Mouse (Mus musculus) liver, embryonic 15.5 days (tissue): ENCODE data around the gene Creld1. TPM values are rescaled to one million over a fixed set of nuclear protein-coding genes. Genes with fewer than 3 reads are reported as not detected.
A peak's percentile ranks its signal among the peaks of the same experiment; 100 is the strongest.

Source experiments
- ATAC-seq: fragments of 200-750 bp; cut with Nextera tagmentation; 2 replicates; pipeline ENCODE4 v1.8.0; 2017; ENCODE audit warnings: moderate number of reproducible peaks, mild to moderate bottlenecking, moderate library complexity; ENCODE audit not compliant: insufficient read depth
- H3K27ac ChIP-seq: fragments of 300-500 bp; sonication (generic); replicated peaks from 2 replicates; pipeline ENCODE4 v1.5.1; 2015; ENCODE audit warnings: mild to moderate bottlenecking, inconsistent platforms
- H3K27me3 ChIP-seq: fragments of 300-500 bp; sonication (generic); 2 replicates; pipeline ENCODE4 v1.6.1; 2015; ENCODE audit warnings: mild to moderate bottlenecking, inconsistent platforms
- H3K36me3 ChIP-seq: fragments of 300-500 bp; sonication (generic); replicated peaks from 2 replicates; pipeline ENCODE4 v1.6.1; 2015; ENCODE audit warnings: moderate library complexity, mild to moderate bottlenecking, inconsistent platforms
- H3K4me1 ChIP-seq: fragments of 300-500 bp; sonication (generic); replicated peaks from 2 replicates; pipeline ENCODE4 v1.6.1; 2015; ENCODE audit warnings: inconsistent platforms
- H3K4me2 ChIP-seq: fragments of 300-500 bp; sonication (generic); 2 replicates; pipeline ENCODE4 v1.6.1; 2015; ENCODE audit warnings: moderate library complexity, mild to moderate bottlenecking, inconsistent platforms
- H3K4me3 ChIP-seq: fragments of 300-500 bp; sonication (generic); replicated peaks from 2 replicates; pipeline ENCODE4 v1.5.1; 2015; ENCODE audit warnings: mild to moderate bottlenecking, inconsistent platforms
- H3K9ac ChIP-seq: fragments of 300-500 bp; sonication (generic); 2 replicates; pipeline ENCODE4 v1.6.1; 2015; ENCODE audit warnings: moderate library complexity, mild to moderate bottlenecking, inconsistent platforms
- H3K9me3 ChIP-seq: fragments of 300-500 bp; sonication (generic); replicated peaks from 2 replicates; pipeline ENCODE4 v1.6.1; 2016; ENCODE audit warnings: inconsistent platforms
- WGBS: fragments of 180-500 bp; shearing (Covaris S2); methylation state at CpG from one replicate; pipeline ENCODE4 v1.1.7; 2015; ENCODE audit warnings: mixed read lengths; ENCODE audit not compliant: insufficient replicate concordance; 5-methylcytosine and 5-hydroxymethylcytosine counted together
- polyA plus RNA-seq: library from polyadenylated mRNA; unstranded; fragments of >200 nt; fragmentation: Nextera tagmentation; extraction: Ambion mirVana; gene quantifications from 2 replicates; pipeline ENCODE4 v1.2.1, GENCODE M21; 2015

Gene Creld1
- polyA plus RNA-seq, 1 experiment from 2014 or later, result 7.1 TPM

DNA sequence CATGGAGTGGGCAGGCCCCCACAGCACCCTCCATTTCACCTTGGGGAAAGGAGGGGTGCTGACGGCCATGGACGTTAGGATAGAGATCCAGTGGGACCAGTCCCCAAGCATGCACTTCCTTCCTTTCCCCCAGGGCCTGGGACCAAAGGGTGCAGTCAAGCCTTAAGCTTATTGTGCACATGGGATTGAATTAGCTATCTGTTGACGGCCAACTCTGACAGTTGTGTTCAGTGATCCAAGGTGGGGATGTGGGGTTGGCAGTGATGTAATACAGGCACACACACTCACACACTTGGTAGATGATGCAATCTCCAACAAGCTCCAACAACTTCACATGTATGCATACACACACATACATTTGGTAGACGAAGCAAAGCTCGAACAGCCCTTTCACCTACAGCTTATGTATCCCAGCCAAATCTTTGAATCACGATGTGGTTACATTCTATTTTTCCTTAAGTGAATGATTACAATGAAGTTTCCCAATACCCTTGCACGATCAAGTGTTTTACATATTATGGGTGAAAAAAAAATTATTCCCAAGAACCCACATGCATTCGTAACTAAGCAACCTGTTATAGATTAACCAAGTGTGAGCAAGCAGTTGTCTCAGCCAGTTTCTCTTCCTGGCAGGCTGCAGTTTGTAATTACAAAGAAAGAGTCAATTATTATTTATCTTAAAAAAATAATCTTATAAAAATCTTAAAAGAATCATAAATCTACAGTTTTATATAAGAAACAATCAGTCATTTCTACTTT, 38.7 kb upstream of the Creld1 start:
- no peak overlapping the region for H3K27ac ChIP-seq

DNA sequence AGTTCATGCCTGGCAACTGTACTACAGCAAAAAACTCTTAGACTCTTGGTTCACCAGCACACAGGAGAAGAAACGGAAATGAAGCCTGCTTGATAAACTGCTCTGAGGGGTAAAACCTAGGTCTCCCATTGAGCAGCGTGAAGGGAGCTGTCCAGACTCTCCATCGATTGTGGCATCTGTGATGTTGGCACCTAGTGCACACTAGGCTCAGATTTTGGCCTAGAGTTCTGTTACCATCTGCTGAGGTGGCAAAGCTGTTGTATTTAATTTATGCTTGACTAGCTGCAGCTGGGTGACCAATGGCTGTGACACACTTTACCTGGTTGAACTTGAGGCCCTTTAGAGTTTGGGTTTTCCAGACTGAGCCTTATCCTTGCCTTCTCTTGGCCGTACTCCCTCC, 35.5 kb upstream of the Creld1 start:
- Histone ChIP-seq H3K4me3 (no peak overlapping the region), H3K27me3 (no peaks in the 10 kb centered on the region), H3K4me1 (peaks cover 14% of the 10 kb centered on the region), H3K27ac (no peak overlapping the region), H3K9me3 (no peaks in the 10 kb centered on the region), H3K4me2 (no peak overlapping the region), H3K9ac (no peak overlapping the region), H3K36me3 (peaks cover 19% of the 10 kb centered on the region)
- ATAC-seq, result no peak
- WGBS, result 79% methylated on average over 4 of the region's 4 CpGs

More for the DNA sequence above, 38.7 kb upstream of the Creld1 start:
- no peaks in the 10 kb centered on the region for H3K27me3 ChIP-seq
- H3K9me3 ChIP-seq, result no peaks in the 10 kb centered on the region
- H3K4me3 ChIP-seq, result no peak overlapping the region
- H3K4me1 ChIP-seq, result peaks cover 27% of the 10 kb centered on the region
- peaks cover 19% of the 10 kb centered on the region for H3K36me3 ChIP-seq
- no peak overlapping the region for H3K9ac ChIP-seq
- ATAC-seq, result no peak
- WGBS, result 75% methylated on average over 7 of the region's 8 CpGs
- no peak overlapping the region for H3K4me2 ChIP-seq

DNA sequence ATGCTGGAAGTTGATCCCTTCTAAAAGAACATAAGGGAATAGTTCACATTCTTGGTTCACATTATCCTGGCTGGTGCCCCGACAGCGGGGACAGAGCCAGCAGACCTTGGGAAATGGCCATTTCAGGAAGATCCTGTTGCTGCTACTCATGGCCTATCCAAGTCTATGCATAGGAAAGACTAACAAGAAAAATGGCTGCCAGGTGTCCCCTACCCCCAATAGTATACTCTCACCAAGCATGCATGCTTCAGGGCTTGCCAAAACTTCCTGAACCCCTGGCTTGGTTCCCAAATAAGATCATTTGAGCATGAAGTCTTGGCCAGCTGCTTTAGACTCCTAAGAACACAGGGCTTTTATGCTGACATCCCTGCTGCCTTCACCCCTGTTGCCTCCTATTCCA, 31.3 kb upstream of the Creld1 start:
- H3K4me2 ChIP-seq, result no peak overlapping the region
- no peak overlapping the region for H3K4me3 ChIP-seq
- no peak overlapping the region for H3K27ac ChIP-seq
- H3K9ac ChIP-seq, result no peak overlapping the region
- no peaks in the 10 kb centered on the region for H3K27me3 ChIP-seq
- H3K36me3 ChIP-seq, result peaks cover 16% of the 10 kb centered on the region
- WGBS, result 68% methylated on average over 2 of the region's 2 CpGs
- no peaks in the 10 kb centered on the region for H3K9me3 ChIP-seq
- no peak for ATAC-seq
- H3K4me1 ChIP-seq, result no peaks in the 10 kb centered on the region

DNA sequence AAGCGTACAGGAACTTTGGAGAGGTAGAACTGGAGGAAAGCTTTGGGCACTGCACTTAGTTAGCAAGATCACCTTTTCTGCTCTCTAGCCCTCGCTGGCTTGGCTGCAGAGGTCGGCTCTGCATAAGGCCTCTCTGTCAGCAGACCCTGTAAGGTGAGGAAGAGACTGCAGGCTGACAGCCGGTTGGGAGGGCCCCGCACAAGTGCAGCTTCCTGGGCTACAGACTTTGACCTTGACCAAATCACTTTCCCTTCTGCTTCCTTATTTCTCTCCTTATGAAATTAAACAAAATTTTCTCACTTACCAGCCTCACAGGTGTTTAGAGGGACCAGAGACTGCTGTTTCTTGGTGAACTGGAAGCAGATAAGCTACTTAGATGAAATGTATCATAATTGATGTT, 28.1 kb upstream of the Creld1 start:
- no peaks in the 10 kb centered on the region for H3K4me1 ChIP-seq
- no peak overlapping the region for H3K9ac ChIP-seq
- 28% methylated on average over 5 of the region's 5 CpGs for WGBS
- H3K27ac ChIP-seq, result no peak overlapping the region
- no peaks in the 10 kb centered on the region for H3K36me3 ChIP-seq
- H3K4me3 ChIP-seq, result no peak overlapping the region
- H3K27me3 ChIP-seq, result peaks cover 6% of the 10 kb centered on the region; the same call in 1 of the 2 replicates
- no peak overlapping the region for H3K4me2 ChIP-seq
- no peaks in the 10 kb centered on the region for H3K9me3 ChIP-seq
- ATAC-seq, result no peak

DNA sequence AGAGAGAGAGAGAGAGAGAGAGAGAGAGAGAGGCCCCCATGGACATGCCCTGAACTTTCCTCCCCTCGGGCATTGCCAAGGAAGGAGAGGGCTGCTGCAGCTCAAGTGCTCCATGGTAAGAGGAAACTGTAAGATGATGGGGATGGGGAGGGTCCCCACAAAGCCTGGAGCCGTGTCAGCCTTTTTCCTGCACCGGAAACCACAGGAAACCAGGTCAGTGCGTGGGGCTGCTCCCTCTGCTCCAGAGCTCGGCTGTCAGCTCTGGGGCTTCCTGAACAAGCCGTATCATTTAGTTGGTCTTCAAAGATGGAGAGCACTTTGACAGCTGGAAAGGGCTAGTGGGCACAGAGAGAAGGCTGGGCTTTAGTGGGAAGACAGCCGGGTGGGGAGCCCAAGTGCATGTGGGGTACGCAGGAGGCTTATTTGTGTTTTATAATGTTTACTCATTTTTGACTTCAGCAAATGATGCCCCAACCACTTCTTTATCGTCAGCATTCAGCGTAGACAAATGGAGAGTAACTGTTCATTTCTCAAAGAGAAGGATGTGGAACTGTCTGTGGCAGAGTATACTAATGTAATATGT, 25.1 kb upstream of the Creld1 start, which contains the start of gene Il17re:
Il17re (plus strand) TSS at position 533 of the 583 bp plus-strand sequence.
- H3K9ac ChIP-seq, result no peak within 1 kb of the TSS
- H3K27me3 ChIP-seq, result peaks cover 6% of the 10 kb centered on the region; the same call in 1 of the 2 replicates
- no peaks in the 10 kb centered on the region for H3K4me1 ChIP-seq
- H3K4me3 ChIP-seq, result no peak within 1 kb of the TSS
- no peaks in the 10 kb centered on the region for H3K36me3 ChIP-seq
- WGBS, result 14% methylated on average over 10 of the region's 10 CpGs
- no peak for ATAC-seq
- no peaks in the 10 kb centered on the region for H3K9me3 ChIP-seq
- H3K27ac ChIP-seq, result no peak within 1 kb of the TSS
- no peak within 1 kb of the TSS for H3K4me2 ChIP-seq

DNA sequence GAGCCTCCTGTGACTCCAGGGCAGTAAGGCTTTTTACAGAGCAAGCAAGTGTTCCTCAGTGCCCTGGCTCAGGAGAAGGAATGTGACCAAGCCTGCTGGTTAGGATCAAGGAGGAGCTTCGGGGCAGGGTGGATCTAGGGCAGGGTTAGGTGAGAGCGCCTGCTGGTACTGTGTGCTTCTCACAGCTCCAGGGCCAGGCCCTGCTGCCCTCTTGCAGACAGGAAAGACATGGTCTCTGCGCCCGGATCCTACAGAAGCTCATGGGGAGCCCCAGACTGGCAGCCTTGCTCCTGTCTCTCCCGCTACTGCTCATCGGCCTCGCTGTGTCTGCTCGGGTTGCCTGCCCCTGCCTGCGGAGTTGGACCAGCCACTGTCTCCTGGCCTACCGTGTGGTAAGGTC, 24.5 kb upstream of the Creld1 start:
- H3K4me2 ChIP-seq, result no peak overlapping the region
- H3K9ac ChIP-seq, result no peak overlapping the region
- no peak overlapping the region for H3K4me3 ChIP-seq
- peaks cover 6% of the 10 kb centered on the region; the same call in 1 of the 2 replicates for H3K27me3 ChIP-seq
- 53% methylated on average over 10 of the region's 10 CpGs for WGBS
- H3K27ac ChIP-seq, result no peak overlapping the region
- H3K9me3 ChIP-seq, result no peaks in the 10 kb centered on the region
- H3K36me3 ChIP-seq, result no peaks in the 10 kb centered on the region
- no peaks in the 10 kb centered on the region for H3K4me1 ChIP-seq
- no peak for ATAC-seq

DNA sequence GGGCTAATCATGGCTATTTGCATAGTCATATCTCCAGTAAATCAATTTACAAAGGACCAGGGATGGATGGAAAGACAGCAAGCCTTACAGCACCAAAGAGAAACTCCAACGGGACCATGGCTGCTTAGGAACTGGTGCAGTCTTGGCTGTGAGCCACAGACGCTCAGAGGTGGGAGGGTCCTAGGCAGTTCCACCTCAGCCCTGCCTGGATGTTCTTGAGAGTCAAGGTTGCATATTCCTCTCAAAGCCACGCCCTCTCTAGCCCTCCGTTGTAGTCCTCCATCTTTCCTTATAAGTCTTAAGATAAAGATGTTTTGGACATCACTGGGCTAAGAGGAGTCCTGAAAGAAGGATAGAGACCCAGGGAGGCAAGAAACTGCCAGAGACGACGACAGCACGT, 19.1 kb upstream of the Creld1 start:
- no peak for ATAC-seq
- 60% methylated on average over 7 of the region's 7 CpGs for WGBS
- Histone ChIP-seq H3K4me1 (peaks cover 2% of the 10 kb centered on the region; the same call in 1 of the 2 replicates), H3K9ac (no peak overlapping the region), H3K36me3 (no peaks in the 10 kb centered on the region), H3K27me3 (peaks cover under 1% of the 10 kb centered on the region; the same call in 1 of the 2 replicates), H3K27ac (no peak overlapping the region), H3K9me3 (no peaks in the 10 kb centered on the region), H3K4me3 (no peak overlapping the region), H3K4me2 (no peak overlapping the region)

DNA sequence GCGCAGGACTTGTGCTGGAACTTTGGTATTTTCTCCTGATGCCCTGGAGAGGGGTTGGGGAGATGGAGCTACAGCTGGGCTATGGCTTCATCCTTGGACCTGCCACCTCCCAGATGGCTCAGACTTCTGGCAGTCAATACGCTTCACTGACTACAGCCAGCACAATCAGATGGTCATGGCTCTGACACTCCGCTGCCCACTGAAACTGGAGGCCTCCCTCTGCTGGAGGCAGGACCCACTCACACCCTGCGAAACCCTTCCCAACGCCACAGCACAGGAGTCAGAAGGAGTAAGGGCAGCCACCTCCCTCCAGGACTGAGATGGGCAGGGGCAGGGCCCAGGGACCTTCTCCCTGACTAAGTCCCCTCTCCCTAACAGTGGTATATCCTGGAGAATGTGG, 17.5 kb upstream of the Creld1 start:
- no peaks in the 10 kb centered on the region for H3K9me3 ChIP-seq
- H3K9ac ChIP-seq, result no peak overlapping the region
- WGBS, result 68% methylated on average over 5 of the region's 5 CpGs
- H3K27ac ChIP-seq, result no peak overlapping the region
- H3K4me2 ChIP-seq, result no peak overlapping the region
- no peaks in the 10 kb centered on the region for H3K36me3 ChIP-seq
- peaks cover 12% of the 10 kb centered on the region for H3K4me1 ChIP-seq
- no peak overlapping the region for H3K4me3 ChIP-seq
- H3K27me3 ChIP-seq, result peaks cover 16% of the 10 kb centered on the region
- ATAC-seq, result no peak

DNA sequence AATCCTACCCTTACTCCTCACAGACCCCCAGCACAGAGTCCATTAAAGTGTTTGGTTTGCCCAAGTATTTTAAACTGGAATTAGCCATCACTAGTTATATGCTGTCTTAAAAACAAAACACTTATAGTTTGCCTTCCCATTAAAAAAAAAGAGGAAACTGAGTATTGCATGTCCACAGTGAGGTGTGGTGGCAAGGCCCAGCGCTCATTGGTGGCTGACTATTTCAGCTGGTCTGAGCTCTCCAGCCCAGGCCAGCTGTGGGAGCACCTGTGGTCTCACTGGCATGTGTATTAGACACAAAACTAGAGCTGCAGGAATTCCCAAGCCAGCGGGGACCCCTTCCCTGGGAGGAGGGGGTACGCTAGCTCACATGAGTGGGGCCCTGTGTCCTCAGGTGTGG, 14.6 kb upstream of the Creld1 start:
- H3K9ac ChIP-seq, result no peak overlapping the region
- no peaks in the 10 kb centered on the region for H3K36me3 ChIP-seq
- H3K4me3 ChIP-seq, result no peak overlapping the region
- 60% methylated on average over 3 of the region's 3 CpGs for WGBS
- H3K9me3 ChIP-seq, result no peaks in the 10 kb centered on the region
- no peak overlapping the region for H3K27ac ChIP-seq
- H3K27me3 ChIP-seq, result peaks cover 31% of the 10 kb centered on the region
- peaks cover 23% of the 10 kb centered on the region for H3K4me1 ChIP-seq
- no peak for ATAC-seq
- H3K4me2 ChIP-seq, result no peak overlapping the region

DNA sequence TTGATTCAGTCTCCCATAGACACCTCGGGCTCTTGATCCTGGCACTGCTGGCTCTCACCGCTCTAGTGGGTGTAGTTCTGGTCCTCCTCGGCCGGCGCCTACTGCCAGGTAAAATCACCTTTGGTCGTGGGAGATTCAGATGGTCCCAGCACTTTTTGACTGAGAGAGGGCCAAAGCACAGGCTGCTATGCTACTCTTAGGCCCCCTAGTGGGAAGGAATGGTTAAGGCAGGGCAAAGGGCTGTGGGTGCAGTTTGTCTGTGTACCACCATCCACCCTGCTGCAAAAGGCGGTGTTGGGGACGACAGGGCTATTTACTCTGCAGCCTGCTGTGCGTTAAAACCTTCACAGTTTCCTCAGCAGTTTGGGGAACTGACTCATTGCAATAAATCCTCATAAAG, 14.1 kb upstream of the Creld1 start:
- H3K27ac ChIP-seq, result no peak overlapping the region
- H3K4me2 ChIP-seq, result peak overlapping the region; percentile 73
- H3K9ac ChIP-seq, result 0 out of 2 replicates have a peak overlapping the region, but pooled peaks have one; percentile 18
- no peaks in the 10 kb centered on the region for H3K36me3 ChIP-seq
- 3% methylated on average over 9 of the region's 9 CpGs for WGBS
- peaks cover 31% of the 10 kb centered on the region for H3K27me3 ChIP-seq
- 0 out of 2 replicates have a peak, but pooled peaks have one; percentile 35 for ATAC-seq
- peaks cover 23% of the 10 kb centered on the region for H3K4me1 ChIP-seq
- H3K9me3 ChIP-seq, result no peaks in the 10 kb centered on the region
- H3K4me3 ChIP-seq, result peak overlapping the region; percentile 45

DNA sequence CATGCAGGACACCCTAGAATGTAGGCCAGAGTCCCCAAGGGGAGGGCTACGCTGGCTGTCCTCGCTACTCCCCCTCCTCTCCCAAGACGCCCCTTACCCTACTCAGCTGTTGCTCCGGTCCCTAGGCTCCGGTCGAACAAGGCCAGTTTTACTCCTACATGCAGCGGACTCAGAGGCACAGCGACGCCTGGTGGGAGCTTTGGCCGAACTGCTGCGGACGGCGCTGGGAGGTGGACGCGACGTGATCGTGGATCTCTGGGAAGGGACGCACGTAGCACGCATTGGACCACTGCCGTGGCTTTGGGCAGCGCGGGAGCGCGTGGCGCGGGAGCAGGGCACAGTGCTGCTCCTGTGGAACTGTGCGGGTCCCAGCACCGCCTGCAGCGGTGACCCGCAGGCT, 13.7 kb upstream of the Creld1 start:
- Histone ChIP-seq H3K36me3 (no peaks in the 10 kb centered on the region), H3K9ac (peak overlapping the region; percentile 18; the same call in 1 of the 2 replicates), H3K4me2 (peak overlapping the region; percentile 73), H3K27me3 (peaks cover 32% of the 10 kb centered on the region), H3K9me3 (no peaks in the 10 kb centered on the region), H3K4me1 (peaks cover 23% of the 10 kb centered on the region), H3K27ac (no peak overlapping the region), H3K4me3 (peak overlapping the region; percentile 45)
- peak; percentile 45 for ATAC-seq
- WGBS, result 2% methylated on average over 31 of the region's 31 CpGs
